Mouse (Mus musculus) thymus, postnatal 4 days (tissue): Measurements from ENCODE around the gene Hsd3b5.
"Not testable (repeated sequence)": the region's sequence is repeated elsewhere in the genome, so short reads cannot be mapped to it uniquely, and the experiment has no call there.

Source experiments
- DNase-seq: peaks from one replicate; pipeline ENCODE4 v3.0.0; 2021

Hsd3b5 gene

DNA sequence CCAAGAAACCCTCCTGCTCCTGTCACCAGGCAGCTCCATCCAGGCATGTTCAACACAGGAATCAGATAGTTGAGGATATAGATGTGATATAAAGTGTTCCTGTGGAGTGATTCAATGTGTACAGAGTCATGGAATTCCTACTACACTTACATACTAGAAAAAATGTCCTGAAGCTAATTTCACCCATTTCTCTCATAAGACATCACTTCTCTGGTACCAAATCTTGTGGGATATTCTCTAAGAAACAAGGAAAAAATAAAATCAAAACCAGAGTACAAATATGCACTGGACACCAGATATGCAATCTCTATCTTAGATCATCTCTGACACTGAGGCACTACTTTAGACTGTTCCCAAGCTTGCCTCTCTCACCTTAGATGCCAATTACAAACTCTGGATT, at the start of gene Hsd3b5:
TSS of gene Hsd3b5 (minus strand) at position 101 of the 400 bp plus-strand sequence.
- no peak for DNase-seq

- DNase-seq: no peak
Observed at GRCm38 (mm10) chr3:98635145-98635544, 5.1 kb upstream of the Hsd3b5 start.

GRCm38 (mm10) chr3:98629633-98630032, 419 bp downstream of the Hsd3b5 start:
- no peak for DNase-seq

- not testable (repeated sequence) for DNase-seq
Observed at GRCm38 (mm10) chr3:98616786-98617185, 13.3 kb downstream of the Hsd3b5 start.

DNA sequence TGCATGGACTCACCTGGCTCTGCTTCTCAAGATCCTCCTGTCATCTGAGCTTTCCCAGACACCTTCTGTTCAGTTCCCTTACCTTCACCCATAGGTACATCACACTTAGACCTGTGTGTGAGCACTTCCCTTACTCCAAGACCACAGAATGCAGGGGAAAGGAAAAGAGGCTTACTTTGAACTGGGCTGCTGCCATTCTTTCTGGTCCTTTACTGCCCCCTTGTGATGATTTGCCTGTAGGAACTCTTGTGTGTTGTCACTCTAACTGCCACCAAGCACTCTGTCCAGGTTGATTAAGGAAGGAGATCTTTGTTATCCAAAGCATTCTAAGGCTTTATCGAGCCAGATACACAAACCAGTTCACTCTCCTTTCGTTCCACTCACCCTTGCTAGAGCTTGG, 13.8 kb downstream of the Hsd3b5 start:
- not testable (repeated sequence) for DNase-seq

DNA sequence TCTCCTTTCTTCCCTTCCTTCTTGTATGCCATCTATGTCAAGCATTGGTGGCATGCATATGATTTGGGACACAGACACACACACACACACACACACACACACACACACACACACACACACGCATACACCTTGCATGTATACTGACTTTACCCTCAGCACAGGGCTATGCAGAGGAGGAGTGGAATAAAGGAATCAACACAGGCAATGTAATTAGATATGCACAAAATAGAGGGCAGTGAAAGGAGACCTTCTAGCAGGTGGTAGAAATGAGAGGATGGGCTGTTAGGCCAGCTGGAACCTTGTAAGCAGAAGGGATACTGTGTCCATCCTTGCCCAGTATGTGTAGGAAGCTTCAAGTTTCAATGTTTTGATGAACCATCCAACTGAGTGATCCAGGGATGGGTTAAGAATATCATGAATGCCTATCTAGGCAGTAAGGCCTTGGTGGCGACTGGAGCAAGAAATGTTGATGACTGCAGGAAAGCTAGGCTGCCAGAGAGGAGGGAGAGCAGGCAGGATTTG, 15.6 kb downstream of the Hsd3b5 start:
- not testable (repeated sequence) for DNase-seq

GRCm38 (mm10) chr3:98613963-98614362, 16.1 kb downstream of the Hsd3b5 start:
- no peak for DNase-seq

- not testable (repeated sequence) for DNase-seq
Observed at GRCm38 (mm10) chr3:98613540-98613939, 16.5 kb downstream of the Hsd3b5 start.

- DNase-seq: no peak
Observed at GRCm38 (mm10) chr3:98588707-98589106, 41.3 kb downstream of the Hsd3b5 start, which contains the start of gene Gm10681. TSS of gene Gm10681 (minus strand) at chr3:98588807.

DNA sequence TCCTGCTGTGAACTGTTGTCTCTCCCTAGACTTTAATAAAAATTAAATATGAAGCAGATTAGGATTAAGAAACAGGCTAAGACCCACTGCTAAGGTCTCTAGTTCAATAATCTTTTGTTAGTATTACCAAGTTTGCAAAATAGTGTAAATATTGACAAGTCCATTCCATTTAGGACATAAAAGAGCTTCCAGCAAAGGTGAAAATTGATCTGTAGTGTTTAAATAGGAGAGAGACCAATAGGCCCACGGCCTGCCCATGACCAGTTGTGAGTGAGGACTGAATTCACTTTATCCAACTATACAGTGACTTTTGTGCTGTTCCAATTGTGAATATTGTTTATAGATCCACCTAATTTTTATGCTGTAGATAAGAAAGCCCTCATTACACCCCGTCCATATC, 42.3 kb downstream of the Hsd3b5 start:
- no peak for DNase-seq

DNA sequence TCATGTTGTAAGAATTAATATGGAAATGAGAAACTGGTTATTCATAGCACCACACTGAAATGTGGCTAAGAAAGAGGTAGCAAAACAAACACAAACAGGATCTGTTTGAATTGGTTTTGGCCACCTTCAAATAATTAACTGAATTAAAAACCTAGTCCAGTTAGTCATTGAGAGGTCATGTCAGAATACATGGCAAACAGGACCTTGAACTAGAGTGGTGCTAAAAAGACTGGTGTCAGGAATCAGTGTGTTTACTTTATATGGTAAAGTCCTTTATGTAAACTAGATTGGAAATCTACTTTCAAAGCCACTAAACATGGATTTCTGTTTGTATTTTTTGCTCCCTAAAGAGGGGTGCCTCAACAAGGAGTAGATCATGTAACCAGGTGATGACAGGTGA, 47.4 kb downstream of the Hsd3b5 start:
- not testable (repeated sequence) for DNase-seq

- DNase-seq: not testable (repeated sequence)
Observed at GRCm38 (mm10) chr3:98582202-98582601, 47.9 kb downstream of the Hsd3b5 start.

- not testable (repeated sequence) for DNase-seq
Observed at GRCm38 (mm10) chr3:98581024-98581423, 49.0 kb downstream of the Hsd3b5 start.
